Mouse (Mus musculus) liver, postnatal 0 days (tissue): Measurements from ENCODE around the gene Vmn1r223.

ENCODE experiments used
- CTCF ChIP-seq: sonication (generic); IDR thresholded peaks from 2 replicates; pipeline ENCODE4 v1.5.1; 2016; ENCODE audit warnings: antibody characterized with exemption, low read depth
- EP300 ChIP-seq: IDR thresholded peaks from 2 replicates; pipeline ENCODE4 v1.6.1; 2016; ENCODE audit warnings: antibody characterized with exemption, low read depth, mild to moderate bottlenecking

DNA sequence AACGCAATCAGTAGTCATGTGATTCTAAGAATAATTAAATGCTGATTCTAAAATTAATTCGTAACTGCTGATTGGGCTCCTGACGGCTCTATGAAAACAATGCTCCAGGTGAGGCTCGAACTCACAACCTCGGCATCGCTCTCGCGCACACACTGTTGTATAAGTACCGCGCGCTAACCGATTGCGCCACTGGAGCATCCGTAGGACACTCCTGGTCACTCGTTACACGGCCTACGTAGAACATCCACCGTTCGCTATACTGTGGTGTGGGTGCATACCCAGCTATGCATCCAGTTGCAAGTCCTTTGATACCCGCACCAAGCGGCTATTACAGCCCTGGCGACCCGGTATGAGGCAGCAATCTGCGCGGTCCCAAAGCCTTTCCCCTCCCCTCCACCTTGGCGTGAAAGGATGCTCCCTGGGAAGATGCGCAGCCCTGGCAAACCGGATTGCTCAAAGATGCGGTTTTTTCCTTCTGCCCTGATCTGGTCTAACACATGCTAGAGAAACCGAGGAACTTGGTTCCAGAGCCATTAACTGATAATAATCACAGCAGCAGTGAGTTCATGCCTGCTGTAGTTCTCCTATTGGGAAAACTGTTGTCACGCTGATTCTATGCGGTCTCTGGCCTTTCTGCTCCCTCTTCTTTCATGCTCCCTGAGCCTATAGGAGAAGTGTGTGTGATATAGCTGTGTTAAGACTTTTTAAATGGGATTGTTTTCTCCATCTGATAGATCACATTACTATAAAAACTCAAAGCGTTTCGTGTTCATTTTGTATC lies 23.6 kb downstream of the Vmn1r223 start:
- no peak for TF ChIP-seq CTCF
- no peak for TF ChIP-seq EP300
